Mouse (Mus musculus) hindbrain, embryonic 11.5 days (tissue): ENCODE data around the gene Il27ra. TPM values are rescaled to one million over a fixed set of nuclear protein-coding genes. Genes with fewer than 3 reads are reported as not detected.
"Not testable (repeated sequence)": the region's sequence is repeated elsewhere in the genome, so short reads cannot be mapped to it uniquely, and the experiment has no call there.

ENCODE experiments used
- ATAC-seq: fragments of 200-750 bp; cut with Nextera tagmentation; 2 replicates; pipeline ENCODE4 v1.8.0; 2017; ENCODE audit warnings: mild to moderate bottlenecking, moderate TSS enrichment, moderate library complexity; ENCODE audit not compliant: low FRiP score
- DNase-seq: peaks from one replicate; pipeline ENCODE4 v3.0.0-alpha.2; 2015; ENCODE audit warnings: low spot score
- H3K27ac ChIP-seq: fragments of 300-500 bp; sonication (generic); 2 replicates; pipeline ENCODE4 v1.5.1; 2014; ENCODE audit warnings: mild to moderate bottlenecking, low read depth, low read length
- H3K27me3 ChIP-seq: fragments of 300-500 bp; sonication (generic); 2 replicates; pipeline ENCODE4 v1.6.1; 2014; ENCODE audit warnings: mild to moderate bottlenecking, low read length, moderate library complexity, mixed read lengths; ENCODE audit not compliant: control insufficient read depth, insufficient read depth
- H3K36me3 ChIP-seq: fragments of 300-500 bp; sonication (generic); 2 replicates; pipeline ENCODE4 v1.6.1; 2014; ENCODE audit warnings: mild to moderate bottlenecking, low read length, moderate library complexity, mixed read lengths; ENCODE audit not compliant: control insufficient read depth, insufficient read depth
- H3K4me1 ChIP-seq: fragments of 300-500 bp; sonication (generic); replicated peaks from 2 replicates; pipeline ENCODE4 v1.6.1; 2014; ENCODE audit warnings: low read length, mixed read lengths; ENCODE audit not compliant: control insufficient read depth, insufficient read depth
- H3K4me2 ChIP-seq: fragments of 300-500 bp; sonication (generic); replicated peaks from 2 replicates; pipeline ENCODE4 v1.6.1; 2014; ENCODE audit warnings: mild to moderate bottlenecking, low read depth, low read length
- H3K4me3 ChIP-seq: fragments of 300-500 bp; sonication (generic); 2 replicates; pipeline ENCODE4 v1.5.1; 2014; ENCODE audit warnings: low read depth, low read length
- H3K9ac ChIP-seq: fragments of 300-500 bp; sonication (generic); 2 replicates; pipeline ENCODE4 v1.6.1; 2014; ENCODE audit warnings: low read depth, low read length
- H3K9me3 ChIP-seq: fragments of 300-500 bp; sonication (generic); 2 replicates; pipeline ENCODE4 v1.6.1; 2016; ENCODE audit warnings: low read length; ENCODE audit not compliant: control insufficient read depth
- WGBS: fragments of 180-500 bp; shearing (Covaris S2); extraction: QIAGEN DNeasy Blood & Tissue Kit; methylation state at CpG from one replicate; pipeline ENCODE4 v1.1.7; 2014; 5-methylcytosine and 5-hydroxymethylcytosine counted together
- microRNA counts: library from miRNA; unstranded; fragments of <30 nt; microRNA quantifications from one replicate; lab custom pipeline; 2015
- polyA plus RNA-seq: library from polyadenylated mRNA; unstranded; fragments of >200 nt; fragmentation: Nextera tagmentation; extraction: Ambion mirVana; gene quantifications from 2 replicates; pipeline ENCODE4 v1.2.1, GENCODE M21; 2014

Gene Il27ra
- polyA plus RNA-seq, 1 experiment from 2014 or later, result not detected

- not testable (repeated sequence) for H3K4me1 ChIP-seq, H3K4me2 ChIP-seq, H3K9me3 ChIP-seq, H3K4me3 ChIP-seq, DNase-seq, H3K9ac ChIP-seq, H3K27ac ChIP-seq, H3K27me3 ChIP-seq, ATAC-seq
- 90% methylated on average over 2 of the region's 2 CpGs for WGBS
- H3K36me3 ChIP-seq, result peaks cover 16% of the 10 kb centered on the region
Measured at GRCm38 (mm10) chr8:83983222-83983621, 59.2 kb downstream of the Il27ra start.

- Histone ChIP-seq H3K9ac (no peak overlapping the region), H3K4me2 (no peak overlapping the region), H3K27me3 (no peaks in the 10 kb centered on the region), H3K4me1 (no peaks in the 10 kb centered on the region), H3K36me3 (peaks cover 14% of the 10 kb centered on the region), H3K27ac (no peak overlapping the region), H3K9me3 (no peaks in the 10 kb centered on the region), H3K4me3 (no peak overlapping the region)
- ATAC-seq, result no peak
- DNase-seq, result no peak
- WGBS, result 92% methylated on average over 4 of the region's 4 CpGs
Measured at GRCm38 (mm10) chr8:83982449-83982848, 59.9 kb downstream of the Il27ra start.

- WGBS, result 95% methylated on average over 7 of the region's 7 CpGs
- no peaks in the 10 kb centered on the region for H3K4me1 ChIP-seq
- DNase-seq (no peak), ATAC-seq (no peak)
- H3K9ac ChIP-seq, result no peak overlapping the region
- H3K9me3 ChIP-seq, result no peaks in the 10 kb centered on the region
- no peaks in the 10 kb centered on the region for H3K27me3 ChIP-seq
- H3K36me3 ChIP-seq, result 0 out of 2 replicates have a peak, but pooled peaks cover 9% of the 10 kb centered on the region
- no peak overlapping the region for H3K27ac ChIP-seq
- no peak overlapping the region for H3K4me3 ChIP-seq
- no peak overlapping the region for H3K4me2 ChIP-seq
Measured at GRCm38 (mm10) chr8:83981533-83981932, 60.9 kb downstream of the Il27ra start.

GRCm38 (mm10) chr8:83980845-83981244 is 61.5 kb downstream of the Il27ra start:
- H3K4me1 ChIP-seq, result no peaks in the 10 kb centered on the region
- WGBS, result 87% methylated on average over 8 of the region's 8 CpGs
- ATAC-seq, result no peak
- no peak overlapping the region for H3K27ac ChIP-seq
- DNase-seq, result no peak
- no peaks in the 10 kb centered on the region for H3K27me3 ChIP-seq
- no peak overlapping the region for H3K4me2 ChIP-seq
- H3K9ac ChIP-seq, result no peak overlapping the region
- H3K4me3 ChIP-seq, result no peak overlapping the region
- H3K9me3 ChIP-seq, result no peaks in the 10 kb centered on the region
- H3K36me3 ChIP-seq, result 0 out of 2 replicates have a peak, but pooled peaks cover 9% of the 10 kb centered on the region

MicroRNAs encoded within 50 kb of the gene (microRNA counts, 519-probe panel; counts per million panel counts)
- microRNA mmu-miR-1199 (lab: Ali Mortazavi, UCI), result not detected
- 3,774 counts per million, percentile 32 among the panel's probes with 10 or more counts for microRNA mmu-miR-709 (lab: Ali Mortazavi, UCI)

Other genes starting within 250 kb of the Il27ra start
- gene Adgrl1, start 142.5 kb downstream of the Il27ra start, polyA plus RNA-seq, result 19.9 and 23.7 TPM in 2 replicates
- 0.93 and 1.2 TPM in 2 replicates for gene Gm10644, start 87.4 kb downstream of the Il27ra start, polyA plus RNA-seq
- gene Asf1b, start 87.1 kb downstream of the Il27ra start, polyA plus RNA-seq, result 79.5 and 80.6 TPM in 2 replicates
- gene Prkaca, start 69.6 kb downstream of the Il27ra start, polyA plus RNA-seq, result 139 TPM in 2 replicates
- 15.1 and 17.0 TPM in 2 replicates for gene Samd1, start 44.9 kb downstream of the Il27ra start, polyA plus RNA-seq
- 0.80 and 0.93 TPM in 2 replicates for gene 1700067K01Rik, start 41.1 kb downstream of the Il27ra start, polyA plus RNA-seq
- 0.22 TPM in 1 of 2 replicates, not detected in the other for gene 2210011C24Rik, start 30.4 kb downstream of the Il27ra start, polyA plus RNA-seq
- gene Palm3, start 21.1 kb downstream of the Il27ra start, polyA plus RNA-seq, result 3.3 and 3.5 TPM in 2 replicates
- 0.48 TPM in 1 of 2 replicates, not detected in the other for gene Rln3, start 2.4 kb upstream of the Il27ra start, polyA plus RNA-seq
- gene Gm10643, start 22.5 kb upstream of the Il27ra start, polyA plus RNA-seq, result 2.0 and 2.2 TPM in 2 replicates
- gene Rfx1, start 24.2 kb upstream of the Il27ra start, polyA plus RNA-seq, result 5.5 and 8.8 TPM in 2 replicates
- gene Dcaf15, start 62.2 kb upstream of the Il27ra start, polyA plus RNA-seq, result 12.5 and 12.8 TPM in 2 replicates
- 0.17 and 0.23 TPM in 2 replicates for gene Podnl1, start 83.4 kb upstream of the Il27ra start, polyA plus RNA-seq
- gene Cc2d1a, start 105.3 kb upstream of the Il27ra start, polyA plus RNA-seq, result 8.5 and 8.8 TPM in 2 replicates
- gene 4930432K21Rik, start 105.4 kb upstream of the Il27ra start, polyA plus RNA-seq, result 0.57 and 0.88 TPM in 2 replicates
- 4.5 and 5.6 TPM in 2 replicates for gene Nanos3, start 142.6 kb upstream of the Il27ra start, polyA plus RNA-seq
- 22.5 and 26.1 TPM in 2 replicates for gene Zswim4, start 194.5 kb upstream of the Il27ra start, polyA plus RNA-seq
- 298 and 313 TPM in 2 replicates for gene D8Ertd738e, start 207.1 kb upstream of the Il27ra start, polyA plus RNA-seq
- 49.8 and 51.2 TPM in 2 replicates for gene Mri1, start 214.7 kb upstream of the Il27ra start, polyA plus RNA-seq
- 21.3 and 27.4 TPM in 2 replicates for gene Ccdc130, start 227.8 kb upstream of the Il27ra start, polyA plus RNA-seq